Mouse (Mus musculus): ENCODE results near the gene Zmynd8.

Gene Zmynd8

GRCm38 (mm10) chr2:165861683-165862594 lies 36.9 kb downstream of the Zmynd8 start:
- intact Hi-C loops (cut with DNase I) = no loop called here

GRCm38 (mm10) chr2:165860962-165861682 lies 37.7 kb downstream of the Zmynd8 start:
- intact Hi-C loops (cut with DNase I) = no loop called here

GRCm38 (mm10) chr2:165860447-165860846 lies 38.4 kb downstream of the Zmynd8 start:
- intact Hi-C loops (cut with DNase I) = no loop called here

GRCm38 (mm10) chr2:165858453-165859384 lies 40.1 kb downstream of the Zmynd8 start:
- intact Hi-C loops (cut with DNase I) = no loop called here

- intact Hi-C loops (cut with DNase I) = no loop called here
Measured at GRCm38 (mm10) chr2:165857841-165858426, 40.9 kb downstream of the Zmynd8 start.

GRCm38 (mm10) chr2:165857395-165857831 lies 41.4 kb downstream of the Zmynd8 start:
- intact Hi-C loops (cut with DNase I) = no loop called here

- intact Hi-C loops (cut with DNase I) = no loop called here
Measured at GRCm38 (mm10) chr2:165856611-165857200, 42.1 kb downstream of the Zmynd8 start.

GRCm38 (mm10) chr2:165855641-165856301 lies 43.0 kb downstream of the Zmynd8 start:
- intact Hi-C loops (cut with DNase I) = no loop called here

GRCm38 (mm10) chr2:165854207-165854968 lies 44.4 kb downstream of the Zmynd8 start:
- intact Hi-C loops (cut with DNase I) = no loop called here

- intact Hi-C loops (cut with DNase I) = no loop called here
Measured at GRCm38 (mm10) chr2:165852896-165853633, 45.8 kb downstream of the Zmynd8 start.

GRCm38 (mm10) chr2:165852453-165852852 lies 46.4 kb downstream of the Zmynd8 start:
- intact Hi-C loops (cut with DNase I) = no loop called here

GRCm38 (mm10) chr2:165851811-165852415 lies 46.9 kb downstream of the Zmynd8 start:
- intact Hi-C loops (cut with DNase I) = no loop called here

GRCm38 (mm10) chr2:165850826-165851225 lies 48.0 kb downstream of the Zmynd8 start:
- intact Hi-C loops (cut with DNase I) = no loop called here

GRCm38 (mm10) chr2:165849129-165849528 lies 49.7 kb downstream of the Zmynd8 start:
- intact Hi-C loops (cut with DNase I) = no loop called here

GRCm38 (mm10) chr2:165846787-165847186 lies 52.0 kb downstream of the Zmynd8 start:
- intact Hi-C loops (cut with DNase I) = no loop called here

GRCm38 (mm10) chr2:165845490-165845889 lies 53.3 kb downstream of the Zmynd8 start:
- intact Hi-C loops (cut with DNase I) = no loop called here

- intact Hi-C loops (cut with DNase I) = no loop called here
Measured at GRCm38 (mm10) chr2:165843350-165843749, 55.5 kb downstream of the Zmynd8 start.

- intact Hi-C loops (cut with DNase I) = no loop called here
Measured at GRCm38 (mm10) chr2:165842241-165842640, 56.6 kb downstream of the Zmynd8 start.

Data from adrenal gland (tissue).